Mouse (Mus musculus): Measurements from ENCODE around the gene Col18a1.

DNA sequence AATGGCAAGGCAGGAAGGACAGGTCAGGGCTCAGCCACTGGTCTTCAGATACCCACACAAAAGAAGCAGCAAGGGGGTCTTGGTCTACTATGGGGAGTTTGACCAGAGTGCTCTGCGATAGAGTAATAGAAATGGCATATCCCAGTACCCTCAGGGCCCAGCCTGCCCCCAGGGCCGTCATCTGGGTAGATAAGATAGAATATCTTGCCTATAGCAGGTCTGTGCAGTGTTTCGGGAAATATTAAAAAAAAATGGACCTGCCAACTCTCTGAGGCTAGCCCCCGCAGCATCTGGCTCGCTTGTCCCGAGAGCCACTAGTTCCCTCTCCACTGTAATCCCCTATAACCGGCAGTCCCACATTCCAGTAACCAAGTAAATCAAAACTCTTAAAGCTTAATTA, 97.9 kb downstream of the Col18a1 start:
- TF ChIP-seq CTCF (IDR thresholded peaks at IDR 0.05; ENCODE audit: insufficient read depth, low read length), result no peak
- no peak for TF ChIP-seq POLR2A (IDR thresholded peaks at IDR 0.05; ENCODE audit: borderline replicate concordance, extremely low read depth, low read depth, low read length)

Data from lung, adult 2 months (tissue).